ENCODE assay signal across 12 mouse cellular contexts in the genomic region with DNA sequence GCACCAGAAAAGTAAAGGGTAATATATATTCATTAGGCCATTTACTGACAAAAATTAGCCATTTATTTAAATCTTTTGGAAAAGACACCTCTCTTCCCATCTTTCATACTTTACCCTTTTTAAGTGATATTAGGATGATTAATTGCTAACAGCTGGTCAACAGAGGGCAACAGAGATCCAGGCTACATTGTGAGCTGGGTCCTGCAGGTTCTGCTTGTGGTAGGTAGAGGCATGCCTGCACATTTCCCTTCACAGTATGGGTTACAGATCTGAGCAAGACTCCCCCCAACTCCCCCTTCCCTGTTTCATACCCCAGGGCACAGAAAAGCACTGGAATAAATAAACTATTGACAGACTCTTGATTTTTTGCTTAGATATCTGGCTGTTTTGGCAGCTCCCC.
DNase-seq lines count a peak whose midpoint lies in the region; ATAC-seq and TF ChIP-seq lines count a peak whose summit lies in the region.
"Had no signal": no experiment of that assay in that cellular context is flagged by ENCODE, and none has a peak within 500 bp of the region (broad histone marks: within the 10 kb centered on the region; RNA-seq: fewer than 3 reads in every experiment).

No protein-coding gene starts in this region.

- DNase-seq in heart, adult 2 months, result no peak
- DNase-seq in heart, adult 11 months, result no peak
- DNase-seq in midbrain, embryonic 11.5 days (ENCODE audit: low spot score, missing footprints), result no peak
- DNase-seq in midbrain, embryonic 10.5 days (ENCODE audit: low spot score), result no peak
- no peak for DNase-seq in forebrain, postnatal 0 days
- DNase-seq in gastrocnemius, adult 2 months, result no peak
- DNase-seq in MN1 (ENCODE audit: low spot score), result no peak
- DNase-seq: layer of hippocampus, adult 9-11 months; right cerebral cortex, postnatal 14 days had no signal

- no peak overlapping the region for H3K27ac ChIP-seq in heart, adult 2 months
- no peak overlapping the region for H3K27ac ChIP-seq in midbrain, embryonic 11.5 days (ENCODE audit: low read depth, low read length)
- H3K27ac ChIP-seq in midbrain, embryonic 10.5 days (replicated peaks), result no peak overlapping the region
- no peak overlapping the region for H3K27ac ChIP-seq in forebrain, postnatal 0 days (ENCODE audit: low read depth, low read length)
- H3K27ac ChIP-seq in gastrocnemius, adult 2 months, result no peak overlapping the region
- H3K27ac ChIP-seq: heart, embryonic 10.5 days; macrophage; neural tube, embryonic 12.5 days had no signal

- TF ChIP-seq CTCF in heart, adult 2 months (IDR thresholded peaks at IDR 0.05), result peak; percentile 57
- TF ChIP-seq CTCF in forebrain, postnatal 0 days (IDR thresholded peaks at IDR 0.05; ENCODE audit: low read depth), result peak; percentile 54
- TF ChIP-seq CTCF in gastrocnemius, adult 2 months (IDR thresholded peaks at IDR 0.05), result no peak

- H3K4me3 ChIP-seq in heart, adult 2 months, result no peak overlapping the region
- H3K4me3 ChIP-seq in midbrain, embryonic 11.5 days (ENCODE audit: low read depth, low read length), result no peak overlapping the region
- no peak overlapping the region for H3K4me3 ChIP-seq in midbrain, embryonic 10.5 days
- H3K4me3 ChIP-seq in forebrain, postnatal 0 days (ENCODE audit: low read depth, low read length), result no peak overlapping the region
- H3K4me3 ChIP-seq in gastrocnemius, adult 2 months, result no peak overlapping the region
- H3K4me3 ChIP-seq: heart, embryonic 10.5 days; neural tube, embryonic 12.5 days had no signal

- no peaks in the 10 kb centered on the region for H3K27me3 ChIP-seq in heart, adult 2 months (ENCODE audit: control insufficient read depth, insufficient read depth, low read length)
- no peaks in the 10 kb centered on the region for H3K27me3 ChIP-seq in midbrain, embryonic 11.5 days (ENCODE audit: control insufficient read depth, insufficient read depth, low read length)
- H3K27me3 ChIP-seq in midbrain, embryonic 10.5 days (ENCODE audit: low read depth, poor library complexity, severe bottlenecking), result no peaks in the 10 kb centered on the region
- H3K27me3 ChIP-seq in forebrain, postnatal 0 days (ENCODE audit: insufficient read depth, low read length), result no peaks in the 10 kb centered on the region
- H3K27me3 ChIP-seq: neural tube, embryonic 12.5 days had no signal

- intact Hi-C loops in heart, adult 2 months (cut with DNase I), result no loop called here
- intact Hi-C loops in gastrocnemius, adult 2 months (cut with DNase I), result no loop called here

- H3K9me3 ChIP-seq in midbrain, embryonic 11.5 days (ENCODE audit: control insufficient read depth, low read length), result no peaks in the 10 kb centered on the region
- H3K9me3 ChIP-seq in midbrain, embryonic 10.5 days (replicated peaks), result no peaks in the 10 kb centered on the region
- no peaks in the 10 kb centered on the region for H3K9me3 ChIP-seq in forebrain, postnatal 0 days (ENCODE audit: low read length)
- H3K9me3 ChIP-seq: heart, embryonic 10.5 days; neural tube, embryonic 12.5 days had no signal

- H3K4me1 ChIP-seq in heart, adult 2 months (ENCODE audit: control insufficient read depth, insufficient read depth, low read length), result no peaks in the 10 kb centered on the region
- H3K4me1 ChIP-seq in midbrain, embryonic 11.5 days (ENCODE audit: control insufficient read depth, insufficient read depth, low read length), result no peaks in the 10 kb centered on the region
- no peaks in the 10 kb centered on the region for H3K4me1 ChIP-seq in midbrain, embryonic 10.5 days
- no peaks in the 10 kb centered on the region for H3K4me1 ChIP-seq in forebrain, postnatal 0 days (ENCODE audit: insufficient read depth)
- H3K4me1 ChIP-seq: heart, embryonic 10.5 days; neural tube, embryonic 12.5 days had no signal

- TF ChIP-seq EP300 in heart, adult 2 months (IDR thresholded peaks at IDR 0.05; ENCODE audit: insufficient read depth, low read depth, low read length), result no peak

- H3K9ac ChIP-seq in heart, adult 2 months (ENCODE audit: low read depth, low read length), result no peak overlapping the region
- H3K9ac ChIP-seq in midbrain, embryonic 11.5 days (ENCODE audit: low read length), result no peak overlapping the region
- H3K9ac ChIP-seq in forebrain, postnatal 0 days, result no peak overlapping the region
- H3K9ac ChIP-seq: neural tube, embryonic 12.5 days had no signal

- no peak for TF ChIP-seq POLR2A in heart, adult 2 months (IDR thresholded peaks at IDR 0.05; ENCODE audit: insufficient read depth, low read depth, low read length)

- H3K79me2 ChIP-seq in heart, adult 2 months (replicated peaks; ENCODE audit: control insufficient read depth, insufficient read depth, low read length), result no peaks in the 10 kb centered on the region

- no peak overlapping the region for H3K4me2 ChIP-seq in midbrain, embryonic 11.5 days
- H3K4me2 ChIP-seq in forebrain, postnatal 0 days (ENCODE audit: low read depth), result no peak overlapping the region
- H3K4me2 ChIP-seq: neural tube, embryonic 12.5 days had no signal

- ATAC-seq in midbrain, embryonic 11.5 days (ENCODE audit: low FRiP score), result peak; percentile 46; the same call in 1 of the 2 replicates
- ATAC-seq in forebrain, postnatal 0 days, result no peak

- H3K36me3 ChIP-seq in heart, adult 2 months (ENCODE audit: control insufficient read depth, insufficient read depth, low read length), result no peaks in the 10 kb centered on the region
- H3K36me3 ChIP-seq in midbrain, embryonic 11.5 days (ENCODE audit: control insufficient read depth, insufficient read depth, low read length), result no peaks in the 10 kb centered on the region
- no peaks in the 10 kb centered on the region for H3K36me3 ChIP-seq in midbrain, embryonic 10.5 days
- no peaks in the 10 kb centered on the region for H3K36me3 ChIP-seq in forebrain, postnatal 0 days (ENCODE audit: insufficient read depth)
- H3K36me3 ChIP-seq: heart, embryonic 10.5 days; neural tube, embryonic 12.5 days had no signal
